Comparison of ENCODE assay signal across 19 mouse cellular contexts in the genomic region with DNA sequence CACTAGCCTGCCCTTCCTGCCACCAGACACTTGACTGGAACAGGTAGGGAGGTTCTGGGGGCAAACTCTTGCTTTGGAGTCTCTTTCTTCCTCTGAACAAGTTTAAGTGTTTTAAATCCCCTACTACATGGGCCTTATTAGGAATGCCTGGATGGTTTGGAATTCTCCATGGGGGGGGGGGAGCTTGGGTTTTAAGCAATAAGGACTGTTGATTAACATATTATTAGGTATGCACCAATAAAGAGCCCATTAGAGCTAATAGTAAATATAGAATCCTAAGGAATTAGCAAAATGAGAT.
DNase-seq lines count a peak whose midpoint lies in the region; ATAC-seq lines count a peak whose summit lies in the region.
"Had no signal": no experiment of that assay in that cellular context is flagged by ENCODE, and none has a peak within 500 bp of the region (broad histone marks: within the 10 kb centered on the region; RNA-seq: fewer than 3 reads in every experiment).

No protein-coding gene starts in this region.

- H3K27me3 ChIP-seq in hindbrain, embryonic 10.5 days (ENCODE audit: insufficient read depth, poor library complexity, severe bottlenecking) = peaks cover 51% of the 10 kb centered on the region
- peaks cover 2% of the 10 kb centered on the region; the same call in 1 of the 2 replicates for H3K27me3 ChIP-seq in hindbrain, embryonic 16.5 days (replicated peaks; ENCODE audit: control insufficient read depth, insufficient read depth, low read length)
- no peaks in the 10 kb centered on the region for H3K27me3 ChIP-seq in neural tube, embryonic 11.5 days (ENCODE audit: control insufficient read depth, insufficient read depth, low read length)
- peaks cover 18% of the 10 kb centered on the region for H3K27me3 ChIP-seq in midbrain, embryonic 12.5 days
- H3K27me3 ChIP-seq: CH12.LX, Patski had no signal

- no peaks in the 10 kb centered on the region for H3K36me3 ChIP-seq in hindbrain, embryonic 10.5 days
- H3K36me3 ChIP-seq in hindbrain, embryonic 16.5 days (ENCODE audit: control insufficient read depth, insufficient read depth, low read length) = no peaks in the 10 kb centered on the region
- H3K36me3 ChIP-seq in neural tube, embryonic 11.5 days (ENCODE audit: control insufficient read depth, insufficient read depth, low read length) = no peaks in the 10 kb centered on the region
- no peaks in the 10 kb centered on the region for H3K36me3 ChIP-seq in midbrain, embryonic 12.5 days
- H3K36me3 ChIP-seq: embryonic facial prominence, embryonic 15.5 days had no signal

- H3K9ac ChIP-seq in hindbrain, embryonic 16.5 days (ENCODE audit: low read depth, low read length) = no peak overlapping the region
- H3K9ac ChIP-seq in neural tube, embryonic 11.5 days (ENCODE audit: low read length) = no peak overlapping the region
- H3K9ac ChIP-seq in midbrain, embryonic 12.5 days (replicated peaks) = no peak overlapping the region
- H3K9ac ChIP-seq: embryonic facial prominence, embryonic 15.5 days had no signal

- no peak for DNase-seq in hindbrain, embryonic 10.5 days (ENCODE audit: low spot score)
- no peak for DNase-seq in neural tube, embryonic 11.5 days (ENCODE audit: low spot score)
- no peak for DNase-seq in neural tube, embryonic 10.5 days (ENCODE audit: extremely low spot score, low spot score)
- no peak for DNase-seq in thymus, postnatal 36 days
- DNase-seq in adrenal gland, adult 2 months = no peak
- DNase-seq: adrenal gland, postnatal 25 days; cerebellum, adult 18-20 months; cerebellum, postnatal 10 days; gastrocnemius, postnatal 36 days; heart, postnatal 10 days; heart, postnatal 4 days had no signal

- H3K4me1 ChIP-seq in hindbrain, embryonic 10.5 days (replicated peaks) = peaks cover 56% of the 10 kb centered on the region
- peaks cover 13% of the 10 kb centered on the region for H3K4me1 ChIP-seq in hindbrain, embryonic 16.5 days (ENCODE audit: control insufficient read depth, insufficient read depth, low read depth, low read length)
- H3K4me1 ChIP-seq in neural tube, embryonic 11.5 days (ENCODE audit: control insufficient read depth, insufficient read depth, low read length) = peaks cover 22% of the 10 kb centered on the region
- peaks cover 52% of the 10 kb centered on the region for H3K4me1 ChIP-seq in midbrain, embryonic 12.5 days

- H3K4me2 ChIP-seq in hindbrain, embryonic 16.5 days (ENCODE audit: low read length) = no peak overlapping the region
- no peak overlapping the region for H3K4me2 ChIP-seq in neural tube, embryonic 11.5 days (ENCODE audit: low read depth)
- peak overlapping the region; percentile 36 for H3K4me2 ChIP-seq in midbrain, embryonic 12.5 days (replicated peaks)
- H3K4me2 ChIP-seq: embryonic facial prominence, embryonic 15.5 days had no signal

- H3K27ac ChIP-seq in hindbrain, embryonic 10.5 days = peak overlapping the region; percentile 89
- no peak overlapping the region for H3K27ac ChIP-seq in hindbrain, embryonic 16.5 days (ENCODE audit: low read depth, low read length)
- H3K27ac ChIP-seq in neural tube, embryonic 11.5 days (ENCODE audit: low read depth, low read length) = peak overlapping the region; percentile 76
- peak overlapping the region; percentile 88 for H3K27ac ChIP-seq in midbrain, embryonic 12.5 days (replicated peaks)
- H3K27ac ChIP-seq: embryonic facial prominence, embryonic 15.5 days had no signal

- 0 out of 2 replicates have a peak, but pooled peaks cover 6% of the 10 kb centered on the region for H3K9me3 ChIP-seq in hindbrain, embryonic 10.5 days
- peaks cover 2% of the 10 kb centered on the region; the same call in 1 of the 2 replicates for H3K9me3 ChIP-seq in hindbrain, embryonic 16.5 days (ENCODE audit: control insufficient read depth, low read length)
- H3K9me3 ChIP-seq in neural tube, embryonic 11.5 days (ENCODE audit: control insufficient read depth, low read length) = no peaks in the 10 kb centered on the region; the same call in 1 of the 2 replicates
- H3K9me3 ChIP-seq in midbrain, embryonic 12.5 days = no peaks in the 10 kb centered on the region

- H3K4me3 ChIP-seq in hindbrain, embryonic 10.5 days = peak overlapping the region; percentile 30
- no peak overlapping the region for H3K4me3 ChIP-seq in hindbrain, embryonic 16.5 days (ENCODE audit: low read length)
- H3K4me3 ChIP-seq in neural tube, embryonic 11.5 days (ENCODE audit: low read depth, low read length) = no peak overlapping the region
- 0 out of 2 replicates have a peak overlapping the region, but pooled peaks have one; percentile 10 for H3K4me3 ChIP-seq in midbrain, embryonic 12.5 days
- H3K4me3 ChIP-seq: embryonic facial prominence, embryonic 15.5 days; erythroblast, embryonic 14.5 days had no signal

- no peak for ATAC-seq in hindbrain, embryonic 16.5 days
- ATAC-seq in neural tube, embryonic 11.5 days (ENCODE audit: insufficient read depth, low FRiP score, low TSS enrichment) = no peak
- no peak for ATAC-seq in midbrain, embryonic 12.5 days (ENCODE audit: low FRiP score, low read depth)
- ATAC-seq: activated CD4-positive, CD25-positive, alpha-beta regulatory T cell, adult 4 months; intestine, postnatal 0 days; Patski had no signal

Comparison
In these comparisons a context has a peak if more than half of its experiments do, and no peak if none do; other contexts are left out.
1. H3K4me3 ChIP-seq: peak in hindbrain, embryonic 10.5 days (single experiment) and midbrain, embryonic 12.5 days (single experiment); none in hindbrain, embryonic 16.5 days (single experiment) and neural tube, embryonic 11.5 days (single experiment).